ENCODE assay signal across 11 mouse cellular contexts in the genomic region with DNA sequence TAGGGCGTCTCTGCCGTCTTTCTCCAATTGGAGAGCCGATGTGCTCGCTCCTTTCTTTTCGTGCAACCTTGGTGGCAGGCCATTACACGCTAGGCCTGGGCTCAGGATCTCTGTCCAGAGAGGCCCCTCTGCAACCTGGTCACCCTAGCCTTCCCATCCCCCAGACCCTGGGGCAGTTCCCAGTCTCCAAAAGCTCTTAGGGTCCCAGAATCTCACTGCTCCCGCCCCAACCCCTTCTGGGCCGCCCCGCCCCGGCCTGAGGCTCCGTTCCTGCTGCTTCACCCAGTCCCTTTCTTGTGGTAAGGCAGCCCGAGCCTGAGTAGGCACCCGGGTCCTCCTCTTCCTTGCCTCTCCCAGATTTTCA. TPM values are rescaled to one million over a fixed set of nuclear protein-coding genes. Genes with fewer than 3 reads are reported as not detected.
DNase-seq lines count a peak whose midpoint lies in the region; ATAC-seq and TF ChIP-seq lines count a peak whose summit lies in the region.
"Had no signal": no experiment of that assay in that cellular context is flagged by ENCODE, and none has a peak within 500 bp of the region (broad histone marks: within the 10 kb centered on the region; RNA-seq: fewer than 3 reads in every experiment).

No protein-coding gene starts in this region.

- no peak overlapping the region for H3K9ac ChIP-seq in kidney, embryonic 14.5 days (ENCODE audit: low read depth, low read length)
- H3K9ac ChIP-seq in limb, embryonic 12.5 days (replicated peaks), result 0 out of 2 replicates have a peak overlapping the region, but pooled peaks have one; percentile 55

- ATAC-seq in kidney, embryonic 14.5 days (ENCODE audit: low FRiP score, low TSS enrichment), result no peak
- no peak for ATAC-seq in limb, embryonic 12.5 days (ENCODE audit: insufficient number of reproducible peaks, insufficient read depth, low FRiP score, low TSS enrichment, low read depth)
- ATAC-seq in monocyte, adult 5-6 weeks (replicated peaks; ENCODE audit: insufficient number of reproducible peaks, low FRiP score, low TSS enrichment, poor library complexity, severe bottlenecking), result no peak

- H3K9me3 ChIP-seq in kidney, embryonic 14.5 days (ENCODE audit: control insufficient read depth, low read length), result no peaks in the 10 kb centered on the region
- no peaks in the 10 kb centered on the region for H3K9me3 ChIP-seq in E14TG2a.4 (ENCODE audit: low read length)
- no peaks in the 10 kb centered on the region for H3K9me3 ChIP-seq in limb, embryonic 12.5 days

- peaks cover 33% of the 10 kb centered on the region for H3K4me1 ChIP-seq in kidney, embryonic 14.5 days (ENCODE audit: control insufficient read depth, insufficient read depth, low read length)
- peaks cover 53% of the 10 kb centered on the region for H3K4me1 ChIP-seq in E14TG2a.4 (replicated peaks; ENCODE audit: low read depth, low read length)
- H3K4me1 ChIP-seq in limb, embryonic 12.5 days (replicated peaks), result peaks cover 33% of the 10 kb centered on the region

- H3K4me3 ChIP-seq in kidney, embryonic 14.5 days (ENCODE audit: low read length), result peak overlapping the region; percentile 36
- H3K4me3 ChIP-seq in C2C12 (ENCODE audit: insufficient read depth, poor library complexity, severe bottlenecking) (peak overlapping the region; percentile 55), E14TG2a.4 (replicated peaks; ENCODE audit: low read length) (peak overlapping the region; percentile 82)
- H3K4me3 ChIP-seq in limb, embryonic 12.5 days (replicated peaks), result peak overlapping the region; percentile 45

- intact Hi-C loops in gastrocnemius, postnatal 36 days (cut with DNase I), result no loop called here

- H3ac ChIP-seq in C2C12 (ENCODE audit: control insufficient read depth, insufficient read length, low read depth), result peak overlapping the region; percentile 92

- DNase-seq in kidney, adult 18-20 months, result no peak
- no peak for DNase-seq in gastrocnemius, postnatal 36 days
- DNase-seq: gastrocnemius, postnatal 25 days; layer of hippocampus, postnatal 36 days; right cerebral cortex, postnatal 25 days had no signal

- 6% methylated on average over 13 of the region's 13 CpGs for WGBS in kidney, embryonic 14.5 days
- 5% methylated on average over 13 of the region's 13 CpGs for WGBS in limb, embryonic 12.5 days

- peaks cover 17% of the 10 kb centered on the region for H3K79me3 ChIP-seq in C2C12 (ENCODE audit: low read depth)

- H3K27me3 ChIP-seq in kidney, embryonic 14.5 days (ENCODE audit: control insufficient read depth, insufficient read depth, low read length), result peaks cover 81% of the 10 kb centered on the region
- H3K27me3 ChIP-seq in C2C12 (ENCODE audit: control insufficient read depth, insufficient read depth, insufficient read length) (peaks cover 8% of the 10 kb centered on the region), E14TG2a.4 (ENCODE audit: insufficient read depth, low read length) (peaks cover 91% of the 10 kb centered on the region)
- H3K27me3 ChIP-seq in limb, embryonic 12.5 days, result peaks cover 97% of the 10 kb centered on the region

- peak overlapping the region; percentile 55 for H3K4me2 ChIP-seq in kidney, embryonic 14.5 days (replicated peaks; ENCODE audit: low read depth, low read length)
- peak overlapping the region; percentile 71; the same call in 1 of the 2 replicates for H3K4me2 ChIP-seq in limb, embryonic 12.5 days

- H3K36me3 ChIP-seq in kidney, embryonic 14.5 days (ENCODE audit: control insufficient read depth, insufficient read depth, low read length), result no peaks in the 10 kb centered on the region
- peaks cover 14% of the 10 kb centered on the region for H3K36me3 ChIP-seq in C2C12 (ENCODE audit: control insufficient read depth, insufficient read depth)
- H3K36me3 ChIP-seq in E14TG2a.4 (ENCODE audit: insufficient read depth, low read length), result peaks cover 9% of the 10 kb centered on the region
- no peaks in the 10 kb centered on the region for H3K36me3 ChIP-seq in limb, embryonic 12.5 days

- no peak overlapping the region for H3K27ac ChIP-seq in kidney, embryonic 14.5 days (ENCODE audit: low read depth, low read length)
- no peak overlapping the region for H3K27ac ChIP-seq in limb, embryonic 12.5 days

- peaks cover 51% of the 10 kb centered on the region for H3K79me2 ChIP-seq in C2C12 (ENCODE audit: control insufficient read depth, insufficient read depth)

- TF ChIP-seq CTCF in C2C12 (IDR thresholded peaks at IDR 0.05; ENCODE audit: control insufficient read depth, insufficient read depth, insufficient read length) (no peak), E14TG2a.4 (conservative IDR thresholded peaks at IDR 0.05; ENCODE audit: low read length) (no peak)

TF ChIP-seq in C2C12, 6 proteins besides CTCF, POLR2A, EP300 and RAD21:
- TF ChIP-seq MAX (IDR thresholded peaks at IDR 0.05) (no peak), CEBPB (IDR thresholded peaks at IDR 0.05; ENCODE audit: low read depth) (no peak), USF1 (IDR thresholded peaks at IDR 0.05; ENCODE audit: low read depth) (no peak), FOSL1 (IDR thresholded peaks at IDR 0.05; ENCODE audit: insufficient read depth, low read length, poor library complexity, severe bottlenecking) (no peak), MYOG (IDR thresholded peaks at IDR 0.05; ENCODE audit: control insufficient read depth, extremely low read depth, insufficient read length) (no peak), MYOD1 (IDR thresholded peaks at IDR 0.05; ENCODE audit: control insufficient read depth, insufficient read length, low read depth) (no peak)

RNA-seq across cellular contexts. Expression of a gene that starts 6.1 kb away (rescaled TPM):
- 0.57 and 0.60 TPM in 2 replicates for polyA plus RNA-seq in kidney, embryonic 14.5 days (2014; fragmentation: Nextera tagmentation; extraction: Ambion mirVana)
- polyA plus RNA-seq in C2C12 (2012; fragmentation: generic; extraction: Trizol), result 5.5 TPM
- polyA plus RNA-seq in limb, embryonic 12.5 days (2016; fragmentation: Nextera tagmentation; extraction: Ambion mirVana), result 6.5 and 7.7 TPM in 2 replicates
- total RNA-seq in gastrocnemius, postnatal 36 days (2021), result not detected
- not detected in 3 replicates for total RNA-seq in monocyte, adult 5-6 weeks (2017)

RNA-seq across cellular contexts. Expression of a gene that starts 10.4 kb away (rescaled TPM):
- 24.4 and 29.9 TPM in 2 replicates for polyA plus RNA-seq in kidney, embryonic 14.5 days (2014; fragmentation: Nextera tagmentation; extraction: Ambion mirVana)
- 21.1 TPM for polyA plus RNA-seq in C2C12 (2012; fragmentation: generic; extraction: Trizol)
- polyA plus RNA-seq in limb, embryonic 12.5 days (2016; fragmentation: Nextera tagmentation; extraction: Ambion mirVana), result 32.4 and 35.1 TPM in 2 replicates
- 1 to 10 TPM; 9.6 to 9.8 TPM for total RNA-seq in gastrocnemius, postnatal 36 days (2021)
- 2.3 to 3.2 TPM (median 2.9 TPM) in 3 replicates for total RNA-seq in monocyte, adult 5-6 weeks (2017)

RNA-seq across cellular contexts. Expression of a gene that starts 21.9 kb away (rescaled TPM):
- polyA plus RNA-seq in kidney, embryonic 14.5 days (2014; fragmentation: Nextera tagmentation; extraction: Ambion mirVana), result 1.6 and 1.7 TPM in 2 replicates
- 1.0 TPM for polyA plus RNA-seq in C2C12 (2012; fragmentation: generic; extraction: Trizol)
- 1.0 TPM in 2 replicates for polyA plus RNA-seq in limb, embryonic 12.5 days (2016; fragmentation: Nextera tagmentation; extraction: Ambion mirVana)
- total RNA-seq in gastrocnemius, postnatal 36 days (2021), result under 1 TPM in 1 of 2 experiments, not detected in 1; 0.20 TPM
- not detected in 3 replicates for total RNA-seq in monocyte, adult 5-6 weeks (2017)
- total RNA-seq: megakaryocyte-erythroid progenitor cell, adult 5-6 weeks had no signal

RNA-seq across cellular contexts. Expression of a gene that starts 22.0 kb away (rescaled TPM):
- 89.4 and 99.6 TPM in 2 replicates for polyA plus RNA-seq in kidney, embryonic 14.5 days (2014; fragmentation: Nextera tagmentation; extraction: Ambion mirVana)
- polyA plus RNA-seq in C2C12 (2012; fragmentation: generic; extraction: Trizol), result 77.5 TPM
- 80.0 and 80.5 TPM in 2 replicates for polyA plus RNA-seq in limb, embryonic 12.5 days (2016; fragmentation: Nextera tagmentation; extraction: Ambion mirVana)
- total RNA-seq in gastrocnemius, postnatal 36 days (2021), result 10 to 100 TPM; 40.8 to 45.5 TPM
- 12.3 to 17.5 TPM (median 13.4 TPM) in 3 replicates for total RNA-seq in monocyte, adult 5-6 weeks (2017)

RNA-seq across cellular contexts. Expression of a gene that starts 31.1 kb away (rescaled TPM):
- 5.1 and 5.8 TPM in 2 replicates for polyA plus RNA-seq in kidney, embryonic 14.5 days (2014; fragmentation: Nextera tagmentation; extraction: Ambion mirVana)
- 1.8 TPM for polyA plus RNA-seq in C2C12 (2012; fragmentation: generic; extraction: Trizol)
- 6.7 and 8.7 TPM in 2 replicates for polyA plus RNA-seq in limb, embryonic 12.5 days (2016; fragmentation: Nextera tagmentation; extraction: Ambion mirVana)
- total RNA-seq in gastrocnemius, postnatal 36 days (2021), result 1 to 10 TPM; 2.6 to 2.9 TPM
- 10.0 to 13.1 TPM (median 11.3 TPM) in 3 replicates for total RNA-seq in monocyte, adult 5-6 weeks (2017)
